Mouse (Mus musculus) WW6 (cell line): ENCODE measurements around the gene Cdk14.

Experiments used
- DNase-seq: peaks from one replicate; pipeline ENCODE4 v3.0.0-alpha.2; 2013; ENCODE audit warnings: low read depth, low spot score

The Cdk14 gene

DNA sequence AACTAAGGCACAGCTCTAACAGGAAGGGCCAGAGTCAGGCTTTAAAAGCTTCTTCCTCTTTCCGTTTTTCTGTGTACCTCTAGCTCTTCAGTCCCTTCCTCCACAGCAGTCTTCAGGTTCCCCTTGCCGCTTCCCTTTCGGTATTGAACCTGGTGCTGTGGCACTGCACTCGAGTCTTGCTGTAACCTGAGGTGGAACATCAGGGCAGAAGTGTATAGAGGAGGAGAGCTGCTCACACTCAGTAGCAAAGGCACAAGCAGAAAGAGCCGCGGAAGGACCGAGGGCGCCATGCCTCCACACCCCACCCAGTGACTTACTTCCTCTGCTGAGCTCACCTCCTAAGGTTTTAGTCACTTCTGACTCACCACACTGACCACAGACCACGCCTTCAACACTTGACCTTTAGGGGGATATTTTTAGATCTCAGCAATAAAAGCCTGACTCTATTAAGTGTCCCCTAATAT lies at the start of gene Cdk14:
Gene Cdk14, minus strand, starts transcription at position 321 of the 464 bp plus-strand sequence.
- no peak for DNase-seq

DNA sequence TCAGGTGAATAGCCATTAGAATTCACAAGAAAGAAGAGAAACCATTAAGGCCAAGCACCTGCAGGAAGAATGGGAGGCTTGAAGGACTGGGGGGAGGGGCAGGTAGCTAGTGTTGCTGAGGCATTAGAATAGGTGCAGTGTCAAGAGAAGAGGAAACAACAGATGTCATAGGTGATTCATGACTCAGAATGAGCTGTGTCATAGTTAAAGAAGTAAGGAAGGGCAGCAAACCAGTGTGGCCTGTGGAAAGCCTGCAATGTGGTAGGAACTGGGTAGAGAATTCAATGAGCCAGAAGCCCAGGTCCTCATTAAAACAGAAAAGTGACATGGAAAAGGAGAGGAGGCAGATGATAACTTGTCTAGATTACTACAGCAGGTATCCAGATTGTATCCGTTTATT lies 45.1 kb upstream of the Cdk14 start:
- DNase-seq: no peak

DNA sequence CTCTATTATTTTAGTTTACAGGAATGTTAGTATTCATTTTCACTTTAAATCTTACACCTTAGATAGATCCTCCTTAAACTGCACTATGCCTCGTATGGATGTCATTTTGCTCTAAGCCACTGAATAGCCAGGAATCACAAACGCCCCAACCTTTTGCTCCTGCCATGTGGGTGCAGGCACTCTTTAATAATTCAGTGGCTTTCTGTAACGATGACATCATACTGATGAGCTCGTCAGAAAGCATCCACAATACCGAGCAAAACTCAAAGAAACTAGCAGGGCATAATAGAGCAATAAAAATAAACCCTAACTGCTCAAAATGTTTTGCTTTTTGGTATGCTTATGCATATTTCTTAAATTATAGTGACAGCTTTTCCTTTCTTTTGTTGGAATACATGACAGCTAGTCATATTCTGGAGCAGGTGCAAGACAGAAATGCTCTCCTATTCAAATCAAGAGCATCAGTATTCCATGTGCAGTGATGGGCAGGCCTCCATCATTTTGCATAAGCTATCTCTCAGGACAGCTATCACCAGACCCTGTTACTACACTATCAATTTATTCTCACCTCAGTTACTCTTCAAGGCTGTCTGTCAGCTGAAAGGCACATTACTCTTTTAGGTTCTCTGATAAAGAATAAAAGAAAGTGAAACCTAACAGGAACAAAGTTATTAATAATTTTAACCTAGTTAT lies 11.8 kb upstream of the Cdk14 start:
- no peak for DNase-seq

DNA sequence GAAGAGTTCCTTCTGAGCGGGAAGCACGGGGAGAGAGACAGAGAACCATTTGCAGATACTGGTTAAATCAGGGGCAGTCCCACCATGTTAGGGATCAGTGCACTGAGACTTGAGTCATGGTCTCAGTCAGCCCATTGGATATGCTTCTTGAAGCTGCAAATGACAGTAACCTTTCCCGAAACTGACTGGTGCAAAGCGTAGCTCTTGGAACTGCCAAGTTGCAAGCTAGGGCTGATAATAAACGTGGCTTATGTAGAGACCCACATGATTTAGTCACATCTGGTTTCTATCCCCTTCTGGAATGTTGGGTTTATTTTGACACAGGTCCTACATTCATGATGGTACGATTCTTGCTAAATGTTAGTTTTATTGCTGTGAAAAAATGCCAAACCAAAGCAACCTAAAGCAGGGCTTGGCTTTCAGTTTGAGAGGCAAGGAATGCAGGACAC lies 3.6 kb upstream of the Cdk14 start:
- DNase-seq: no peak

DNA sequence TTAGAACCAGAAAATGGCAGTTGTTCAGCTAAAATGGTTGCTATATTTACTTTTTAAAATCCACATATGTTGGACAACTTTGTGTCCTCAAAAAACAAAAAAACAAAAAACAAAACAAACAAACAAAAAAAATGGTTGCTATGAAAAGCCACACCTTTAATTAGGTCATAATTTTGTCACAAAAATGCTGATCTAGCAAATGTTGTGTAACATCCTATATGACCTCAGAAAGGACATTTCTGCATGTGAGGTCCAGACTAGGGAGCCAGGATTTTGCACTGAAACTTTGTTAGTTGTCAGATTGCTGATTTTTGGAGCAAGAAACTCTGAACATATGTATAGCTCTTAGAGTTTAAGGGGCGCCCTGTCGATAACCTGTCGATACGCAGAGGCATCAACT lies 3.0 kb upstream of the Cdk14 start:
- DNase-seq: no peak

DNA sequence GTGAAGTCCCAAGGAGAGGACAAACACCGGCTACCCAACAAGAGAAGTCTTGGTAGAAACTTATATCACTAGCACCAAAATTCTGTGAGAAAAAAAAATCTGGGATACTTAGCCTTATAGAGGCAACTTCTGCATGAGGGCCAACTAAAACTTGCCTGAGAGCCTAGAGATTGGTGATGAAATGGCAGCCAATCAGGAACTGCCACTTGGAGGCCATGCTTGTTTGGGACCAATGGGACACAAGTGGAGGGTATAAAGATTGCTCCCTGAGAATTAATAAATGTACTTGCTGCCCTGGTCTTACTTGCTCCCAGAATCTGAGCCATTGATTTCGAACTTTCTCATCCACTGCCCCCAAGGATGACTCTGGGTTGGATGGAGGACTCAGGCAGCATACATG lies 1.3 kb upstream of the Cdk14 start:
- no peak for DNase-seq

DNA sequence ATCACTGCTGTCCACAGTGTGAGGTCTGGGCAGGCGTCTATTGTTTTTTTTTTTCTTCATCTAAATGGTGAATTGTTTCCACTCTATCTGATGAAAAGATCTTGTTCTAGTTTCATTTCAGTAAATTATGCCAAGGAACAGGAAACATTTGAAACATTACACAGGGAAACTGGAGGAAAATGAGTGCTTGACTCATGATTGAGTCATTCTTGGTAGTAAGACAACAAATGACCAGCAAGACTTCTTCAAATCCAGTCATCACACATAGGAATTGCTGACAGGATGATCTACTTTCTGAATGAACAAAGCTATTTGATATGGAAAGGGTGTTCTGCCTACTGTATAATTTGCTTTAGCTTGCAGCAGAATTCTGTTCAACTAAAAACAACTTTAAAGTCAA lies 859 bp downstream of the Cdk14 start:
- DNase-seq: no peak

DNA sequence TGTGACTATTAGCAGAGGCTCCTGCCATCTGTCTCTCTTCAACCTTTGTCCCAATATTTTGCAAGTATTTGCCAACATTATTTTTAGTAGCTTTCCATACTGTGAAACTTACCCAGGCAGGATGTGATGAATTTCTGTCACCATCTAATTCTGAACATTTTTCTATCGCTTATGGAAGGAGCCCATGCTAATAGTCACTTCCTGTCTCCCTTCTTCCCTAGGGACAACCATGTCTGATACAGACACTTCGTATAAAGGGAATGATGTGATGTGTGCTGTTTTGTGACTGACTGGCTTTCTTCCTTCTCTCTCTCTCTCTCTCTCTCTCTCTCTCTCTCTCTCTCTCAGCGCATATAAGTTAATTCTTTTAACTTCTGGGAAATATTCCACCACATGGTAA lies 5.3 kb downstream of the Cdk14 start:
- no peak for DNase-seq

DNA sequence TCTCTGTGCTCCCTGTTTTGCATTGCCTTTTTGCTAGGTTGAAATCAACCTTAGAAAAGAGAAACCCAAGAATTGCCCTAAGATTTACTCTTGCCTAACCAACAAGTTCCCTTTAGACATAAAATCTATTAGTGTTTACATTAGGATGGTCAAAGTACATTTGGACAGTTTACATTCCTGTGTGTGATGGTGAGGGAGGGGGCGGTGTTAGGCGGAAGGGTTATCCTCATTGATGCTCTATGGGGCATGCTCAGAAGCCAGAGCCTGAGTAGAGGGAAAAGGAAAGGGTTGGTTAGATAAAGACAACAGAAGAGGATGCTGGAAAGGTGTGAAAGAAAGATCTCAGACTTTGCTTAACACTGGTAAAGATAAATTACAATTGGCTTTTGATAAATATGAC lies 8.2 kb downstream of the Cdk14 start:
- DNase-seq: no peak

DNA sequence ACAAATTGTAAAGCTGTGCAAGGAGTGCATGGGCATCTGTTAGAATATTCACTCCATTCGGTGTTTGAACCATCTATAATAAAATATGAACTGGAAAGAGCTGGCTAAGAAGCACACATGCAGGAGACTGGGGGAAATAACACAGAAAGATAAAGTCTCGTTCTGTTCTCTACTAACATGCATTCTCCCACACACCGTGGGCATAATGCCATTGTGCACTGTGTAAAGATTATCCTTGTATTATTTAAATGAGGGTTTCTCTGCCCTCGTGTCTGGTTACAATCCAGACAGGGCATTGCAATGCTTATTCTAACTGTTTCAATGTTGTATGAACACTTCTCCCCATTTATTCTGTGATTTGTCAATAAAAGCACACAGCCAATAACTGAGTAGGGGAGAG lies 18.1 kb downstream of the Cdk14 start:
- DNase-seq: no peak

DNA sequence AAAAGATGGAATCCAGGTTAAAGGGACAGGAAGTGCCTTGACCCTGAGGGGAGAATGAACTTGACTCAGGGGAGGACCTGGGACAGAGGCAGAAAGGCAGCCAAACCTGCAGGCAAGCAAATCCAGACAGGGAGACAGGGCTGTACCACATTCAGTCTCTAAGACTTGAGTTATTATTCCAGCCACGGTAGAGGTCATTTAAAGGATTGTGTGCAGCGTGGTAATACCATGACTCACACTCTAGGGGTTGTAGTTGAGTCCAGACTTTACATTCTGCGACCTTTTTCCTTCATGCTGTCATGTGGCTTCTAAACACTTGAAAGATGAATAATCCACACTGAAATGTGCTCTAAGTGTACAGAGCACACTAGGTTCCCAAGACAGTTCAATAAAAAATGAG lies 27.3 kb downstream of the Cdk14 start:
- no peak for DNase-seq

DNA sequence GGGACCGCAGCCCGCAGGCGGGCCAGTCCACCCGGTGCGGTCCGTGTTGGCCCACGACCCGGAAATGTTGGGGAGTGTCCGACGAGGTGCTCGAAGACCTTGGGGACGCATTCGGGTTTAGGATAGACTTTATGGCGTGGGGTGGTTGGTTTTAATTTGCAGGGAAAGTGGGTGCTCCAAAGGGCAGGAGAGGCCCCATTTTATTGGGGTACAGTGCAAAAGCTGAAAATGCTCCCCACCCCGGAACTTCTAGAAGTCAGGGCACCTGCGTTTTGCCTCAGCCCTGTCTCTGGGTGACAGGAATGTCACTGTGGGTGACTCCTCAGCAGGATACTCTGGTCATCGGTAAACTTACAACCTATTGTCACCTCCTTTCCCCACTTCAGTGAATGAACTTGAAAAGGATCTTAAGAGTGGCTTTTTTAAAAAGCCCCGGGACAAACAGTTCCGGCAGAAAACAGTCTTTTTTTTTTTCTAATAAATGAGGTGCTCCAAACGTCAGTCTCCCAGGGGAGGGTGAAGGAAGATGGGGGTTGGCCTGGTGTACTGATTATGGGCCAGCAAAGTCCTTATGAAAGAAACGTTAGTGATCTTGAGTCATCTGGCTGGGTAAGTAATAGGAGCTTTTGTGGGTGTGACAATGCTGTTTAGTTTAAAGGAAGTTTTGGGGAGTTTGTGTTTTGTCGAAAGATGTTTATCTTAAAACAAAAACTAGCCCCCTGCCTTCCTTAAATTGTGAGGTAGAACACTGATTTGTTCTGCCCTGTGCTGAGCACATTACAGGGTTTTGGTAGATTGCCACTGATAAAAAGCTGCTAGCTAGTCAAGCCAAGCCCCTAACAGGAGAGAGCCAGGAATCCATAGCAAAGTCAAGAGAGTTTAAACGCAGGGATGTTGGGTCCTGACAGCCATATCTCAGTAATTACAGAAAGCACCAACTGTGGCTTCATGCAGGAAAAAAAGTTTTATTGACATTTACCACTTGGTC lies 39.1 kb downstream of the Cdk14 start:
- DNase-seq: no peak

DNA sequence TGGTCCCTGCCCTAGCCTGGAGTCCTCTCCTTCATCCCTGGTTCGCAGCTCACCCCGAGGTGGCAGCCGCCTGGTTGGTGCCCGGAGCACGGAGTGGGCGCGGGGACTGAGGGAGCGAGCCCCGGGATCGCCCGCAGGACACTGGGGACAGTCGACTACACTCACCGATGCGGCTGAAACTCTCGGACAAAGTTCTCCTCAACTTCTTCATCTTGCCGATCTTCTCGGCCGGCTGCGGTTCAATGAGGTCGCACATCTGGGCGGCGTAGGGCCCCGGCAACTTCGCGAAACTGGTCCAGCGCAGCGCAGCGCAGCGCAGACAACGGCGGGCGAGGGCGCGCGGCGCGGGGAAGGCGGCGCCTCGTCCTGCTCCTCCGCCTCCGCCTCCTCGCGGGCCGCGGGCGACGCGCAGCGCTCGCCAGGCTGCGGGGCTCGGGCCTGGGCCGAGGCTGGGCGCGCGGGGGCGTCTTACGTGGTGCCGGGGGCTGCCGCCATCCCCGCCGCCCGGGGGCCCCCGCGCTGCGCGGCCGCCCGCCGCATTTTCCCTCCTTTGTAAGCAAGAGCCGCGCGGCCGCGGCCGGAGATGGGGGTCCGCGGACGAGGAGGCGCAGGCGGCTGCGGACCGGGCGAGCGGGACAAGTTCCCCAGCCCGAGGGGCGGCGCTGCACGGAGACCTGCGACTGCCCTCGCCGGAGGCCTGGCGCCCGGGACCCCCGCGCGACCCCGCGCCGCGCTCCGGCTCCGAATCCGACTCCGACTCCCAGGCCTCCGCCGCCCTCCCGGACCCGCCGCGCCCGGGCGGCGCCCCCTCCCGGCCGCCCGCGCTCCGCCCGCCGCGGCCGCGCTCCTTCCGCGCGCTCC lies 40.0 kb downstream of the Cdk14 start:
- DNase-seq: no peak

DNA sequence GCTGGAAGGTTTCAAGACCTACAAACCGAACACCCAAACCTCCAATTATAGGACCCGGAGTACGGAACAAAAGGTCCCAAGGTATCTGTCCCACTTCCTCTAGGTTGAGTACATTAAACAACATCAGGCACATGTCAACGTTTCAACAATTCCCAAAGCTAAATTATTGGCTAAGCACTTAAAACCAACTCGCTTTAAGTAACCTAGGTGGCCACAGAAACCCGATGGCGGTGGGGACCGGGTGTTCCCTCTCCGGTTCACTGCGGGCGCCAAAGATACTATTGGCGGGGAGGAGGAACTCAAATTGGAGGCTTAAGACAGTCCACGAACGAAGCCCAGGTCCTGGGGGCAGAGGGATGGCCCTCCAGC lies 40.6 kb downstream of the Cdk14 start:
- no peak for DNase-seq

DNA sequence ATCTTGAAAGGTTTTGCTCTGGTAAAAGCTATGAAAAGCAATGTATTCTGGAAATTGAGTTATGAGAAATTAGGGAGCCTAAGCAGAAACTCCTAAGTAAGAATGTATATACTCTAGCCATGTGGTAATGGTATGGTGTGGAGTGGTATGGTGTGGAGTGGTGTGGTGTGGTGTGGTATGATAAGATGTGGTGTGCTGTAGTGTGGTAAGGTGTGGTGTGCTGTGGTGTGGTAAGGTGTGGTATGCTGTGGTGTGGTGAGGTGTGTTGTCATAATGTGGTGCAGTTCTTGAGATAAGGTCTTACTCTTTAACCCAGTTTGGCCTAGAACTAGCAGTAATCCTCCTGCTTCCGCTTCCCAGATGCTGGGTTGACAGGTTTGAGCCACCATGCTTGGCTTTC lies 45.7 kb downstream of the Cdk14 start:
- DNase-seq: no peak

DNA sequence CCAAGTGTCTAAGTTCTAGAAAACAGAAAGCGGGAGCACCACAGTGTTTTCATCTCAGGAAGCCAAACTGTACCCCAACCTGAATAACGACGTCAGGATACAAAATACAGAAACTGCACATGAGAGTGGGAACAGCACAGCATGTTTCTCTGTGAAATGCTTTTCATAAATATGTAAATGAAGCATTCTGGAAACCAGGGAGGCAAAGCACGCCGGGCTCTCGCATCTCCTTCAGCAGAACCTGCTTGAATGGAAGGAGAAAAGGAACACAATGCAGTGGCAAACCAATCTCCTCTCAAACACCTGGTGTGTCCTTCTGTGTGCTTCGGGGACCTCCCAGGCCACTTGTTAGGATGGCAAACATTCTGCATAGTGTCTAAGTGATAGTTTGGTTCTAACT lies 46.6 kb downstream of the Cdk14 start:
- no peak for DNase-seq

DNA sequence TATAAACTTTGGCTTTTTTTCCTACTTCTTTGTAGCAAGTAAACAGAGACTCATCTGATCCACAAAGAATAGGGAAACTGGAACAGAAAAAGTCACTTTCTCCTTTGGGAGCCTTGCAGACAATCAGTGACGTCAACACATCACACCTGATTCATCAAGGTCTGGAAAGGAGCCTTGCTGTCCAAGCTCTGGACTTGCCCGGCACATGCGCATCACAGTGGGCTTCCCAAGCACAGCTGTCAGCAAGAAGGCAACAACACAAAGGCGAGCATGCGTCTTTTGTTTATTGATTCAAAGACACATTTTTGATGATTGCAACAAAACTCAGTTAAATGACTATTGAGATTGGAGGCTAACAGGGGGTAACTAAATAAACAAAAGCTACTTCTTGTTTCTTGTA lies 47.2 kb downstream of the Cdk14 start:
- DNase-seq: no peak

DNA sequence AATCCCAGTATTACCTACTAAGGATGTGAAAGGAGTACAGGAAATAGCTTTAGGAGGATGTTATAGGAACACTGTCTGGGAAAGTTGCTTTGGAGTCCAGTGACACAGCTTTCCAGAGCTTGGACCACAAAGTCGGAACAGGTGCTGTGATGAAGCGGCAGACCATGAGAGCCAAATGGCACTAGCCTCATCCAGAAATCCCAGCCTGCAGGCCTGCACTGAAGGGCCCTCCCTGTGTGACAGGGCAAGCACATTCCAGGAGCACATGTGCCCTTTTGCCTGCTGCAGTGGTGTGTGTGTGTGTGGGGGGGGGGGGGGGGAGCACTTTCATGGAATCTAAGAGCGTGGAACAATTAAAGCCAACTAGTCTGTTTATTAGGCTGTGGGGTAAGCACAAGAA lies 47.8 kb downstream of the Cdk14 start:
- DNase-seq: no peak

DNA sequence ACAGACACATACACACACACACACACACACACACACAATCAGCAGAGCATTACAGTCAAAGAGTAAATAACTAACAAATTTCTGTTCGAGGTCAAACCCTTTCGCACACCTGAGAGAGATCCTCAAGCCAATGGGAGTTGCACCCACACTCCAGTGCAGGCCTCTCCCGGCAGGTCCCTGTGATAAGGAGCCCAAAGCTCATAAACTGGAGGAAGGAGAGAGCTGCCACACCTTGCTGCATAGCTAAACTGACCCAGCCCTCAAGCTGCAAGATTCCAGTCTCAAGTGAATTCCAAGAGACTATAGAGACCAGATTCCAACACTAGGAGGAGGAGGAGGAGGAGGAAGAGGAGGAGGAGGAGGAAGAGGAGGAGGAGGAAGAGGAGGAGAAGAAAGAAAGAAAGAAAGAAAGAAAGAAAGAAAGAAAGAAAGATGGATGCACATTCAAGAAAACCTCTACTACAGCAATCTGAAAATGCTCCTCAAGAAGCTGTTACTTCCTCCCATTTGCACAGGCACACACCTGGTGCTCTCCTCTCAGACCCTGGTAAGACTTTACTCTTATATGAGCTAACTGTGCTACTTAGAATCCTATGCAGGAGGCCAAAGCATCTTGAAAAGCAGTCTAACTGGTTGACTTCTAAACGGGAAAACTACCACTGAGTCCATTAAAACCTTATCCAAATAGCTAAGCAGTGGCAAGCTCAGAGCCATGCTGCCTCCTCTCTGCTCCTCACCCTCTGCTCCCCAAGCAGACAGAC lies 49.6 kb downstream of the Cdk14 start:
- no peak for DNase-seq

DNA sequence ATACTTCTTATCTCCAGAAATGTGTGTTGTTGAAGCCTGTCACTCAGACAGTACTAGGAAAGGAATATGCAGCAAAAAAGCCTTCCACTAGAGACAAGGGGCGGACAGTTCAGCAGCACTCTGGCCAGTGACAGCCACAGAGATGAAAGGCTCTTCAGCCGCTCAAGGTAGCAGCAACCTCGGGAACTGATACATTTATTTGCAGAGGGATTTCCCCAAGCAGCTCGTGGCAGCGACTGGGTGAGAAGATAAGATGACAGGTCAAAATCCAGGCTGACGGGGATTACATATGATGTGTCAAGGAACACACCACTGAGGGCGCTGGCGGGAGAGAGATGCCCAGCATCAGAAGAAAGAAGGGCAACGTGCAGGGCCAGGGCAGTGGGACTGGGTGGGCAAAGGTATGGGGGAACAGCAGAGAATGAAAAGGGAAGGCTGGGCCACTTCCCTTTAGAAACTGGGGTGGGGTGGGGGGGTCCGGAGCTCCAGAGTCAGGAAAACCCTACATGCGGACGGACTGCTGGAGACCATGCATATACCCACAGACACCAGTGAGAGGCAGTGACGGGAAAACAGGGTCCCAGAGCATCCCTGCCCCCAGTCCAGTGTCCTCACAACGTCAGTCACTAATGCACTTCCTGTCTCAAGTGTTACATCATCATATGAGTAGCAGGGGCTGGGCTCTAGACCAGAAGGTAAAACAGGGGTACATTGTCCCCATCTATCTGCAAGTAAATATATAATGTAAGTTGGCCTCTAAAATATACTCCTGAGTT lies 51.5 kb downstream of the Cdk14 start:
- DNase-seq: no peak
